Mouse (Mus musculus) midbrain, embryonic 14.5 days (tissue): ENCODE results near the gene Pwwp2b. TPM values are rescaled to one million over a fixed set of nuclear protein-coding genes. Genes with fewer than 3 reads are reported as not detected.
A peak's percentile ranks its signal among the peaks of the same experiment; 100 is the strongest.

ENCODE experiments used
- ATAC-seq: fragments of 200-750 bp; cut with Nextera tagmentation; 2 replicates; pipeline ENCODE4 v1.8.0; 2017; ENCODE audit warnings: moderate number of reproducible peaks, moderate library complexity; ENCODE audit not compliant: low FRiP score, low TSS enrichment
- DNase-seq: peaks from one replicate; pipeline ENCODE4 v3.0.0-alpha.2; 2015
- H3K27ac ChIP-seq: fragments of 300-500 bp; sonication (generic); replicated peaks from 2 replicates; pipeline ENCODE4 v1.5.1; 2014; ENCODE audit warnings: mild to moderate bottlenecking, low read depth, low read length, moderate library complexity
- H3K27me3 ChIP-seq: fragments of 300-500 bp; sonication (generic); 2 replicates; pipeline ENCODE4 v1.6.1; 2014; ENCODE audit warnings: low read length, control low read depth, mixed read lengths; ENCODE audit not compliant: control insufficient read depth, insufficient read depth
- H3K36me3 ChIP-seq: fragments of 300-500 bp; sonication (generic); 2 replicates; pipeline ENCODE4 v1.6.1; 2014; ENCODE audit warnings: low read length, control low read depth; ENCODE audit not compliant: control insufficient read depth, insufficient read depth
- H3K4me1 ChIP-seq: fragments of 300-500 bp; sonication (generic); 2 replicates; pipeline ENCODE4 v1.6.1; 2014; ENCODE audit warnings: mild to moderate bottlenecking, antibody characterized with exemption, low read length, control low read depth; ENCODE audit not compliant: control insufficient read depth, insufficient read depth
- H3K4me2 ChIP-seq: fragments of 300-500 bp; sonication (generic); 2 replicates; pipeline ENCODE4 v1.6.1; 2014; ENCODE audit warnings: mild to moderate bottlenecking, low read length, moderate library complexity
- H3K4me3 ChIP-seq: fragments of 300-500 bp; sonication (generic); replicated peaks from 2 replicates; pipeline ENCODE4 v1.5.1; 2014; ENCODE audit warnings: low read depth, low read length
- H3K9ac ChIP-seq: fragments of 300-500 bp; sonication (generic); replicated peaks from 2 replicates; pipeline ENCODE4 v1.6.1; 2014; ENCODE audit warnings: mild to moderate bottlenecking, low read length, moderate library complexity
- H3K9me3 ChIP-seq: fragments of 300-500 bp; sonication (generic); 2 replicates; pipeline ENCODE4 v1.6.1; 2016; ENCODE audit warnings: low read length, control low read depth, mixed read lengths; ENCODE audit not compliant: control insufficient read depth
- WGBS: fragments of 180-500 bp; shearing (Covaris S2); extraction: QIAGEN DNeasy Blood & Tissue Kit; methylation state at CpG from one replicate; pipeline ENCODE4 v1.1.7; 2014; 5-methylcytosine and 5-hydroxymethylcytosine counted together
- polyA plus RNA-seq: library from polyadenylated mRNA; unstranded; fragments of >200 nt; fragmentation: Nextera tagmentation; extraction: Ambion mirVana; gene quantifications from 2 replicates; pipeline ENCODE4 v1.2.1, GENCODE M21; 2014

The Pwwp2b gene
- polyA plus RNA-seq, 1 experiment from 2014 or later: 4.1 TPM

DNA sequence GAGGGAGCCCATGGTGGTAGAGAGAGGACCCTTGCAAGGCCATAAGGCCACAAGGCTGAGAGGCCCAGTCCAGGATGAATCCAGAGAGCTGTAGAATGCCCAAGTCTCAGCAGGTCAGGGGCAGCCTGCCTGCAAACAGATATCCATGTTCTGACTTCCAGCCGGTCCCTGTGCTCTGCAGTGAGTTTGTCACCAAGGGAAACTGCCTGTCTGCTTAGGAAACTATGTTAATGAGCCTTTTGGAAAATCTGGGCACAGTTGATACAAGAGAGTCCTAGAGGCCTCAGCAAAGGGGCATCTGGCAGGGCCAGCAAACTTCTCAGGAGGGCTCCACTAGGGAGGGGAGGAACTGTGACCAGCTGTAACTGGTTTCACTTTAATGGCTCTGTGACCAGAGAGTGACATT, 70.7 kb downstream of the Pwwp2b start:
- Histone ChIP-seq H3K4me1 (peaks cover 4% of the 10 kb centered on the region; the same call in 1 of the 2 replicates), H3K27ac (0 out of 2 replicates have a peak overlapping the region, but pooled peaks have one; percentile 20), H3K4me2 (no peak overlapping the region), H3K9me3 (no peaks in the 10 kb centered on the region), H3K9ac (no peak overlapping the region), H3K4me3 (no peak overlapping the region), H3K27me3 (no peaks in the 10 kb centered on the region), H3K36me3 (no peaks in the 10 kb centered on the region)
- 12% methylated on average over 1 of the region's 1 CpGs for WGBS
- ATAC-seq (0 out of 2 replicates have a peak, but pooled peaks have one; percentile 31), DNase-seq (peak; percentile 68)

Other genes with a start within 250 kb of the Pwwp2b start
- gene Dpysl4, start 162.5 kb upstream of the Pwwp2b start, polyA plus RNA-seq: 215 and 238 TPM in 2 replicates
- 3.5 and 6.1 TPM in 2 replicates for gene Lrrc27, start 35.5 kb upstream of the Pwwp2b start, polyA plus RNA-seq
- 0.99 and 3.8 TPM in 2 replicates for gene Stk32c, start 35.2 kb upstream of the Pwwp2b start, polyA plus RNA-seq
- gene Inpp5a, start 140.6 kb downstream of the Pwwp2b start, polyA plus RNA-seq: 21.0 and 23.0 TPM in 2 replicates